ENCODE assay signal across 29 mouse cellular contexts in genomic region chr10:127975503-127975902, GRCm38 (mm10). TPM values are rescaled to one million over a fixed set of nuclear protein-coding genes. Genes with fewer than 3 reads are reported as not detected.
"Had no signal": no experiment of that assay in that cellular context is flagged by ENCODE, and none has a peak within 500 bp of the region (broad histone marks: within the 10 kb centered on the region; RNA-seq: fewer than 3 reads in every experiment).

No protein-coding gene starts in this region.

- H3K27me3 ChIP-seq: liver, embryonic 13.5 days; midbrain, embryonic 13.5 days; neural tube, embryonic 13.5 days had no signal

- H3K36me3 ChIP-seq: liver, embryonic 13.5 days; midbrain, embryonic 13.5 days; neural tube, embryonic 13.5 days had no signal

- H3K9me3 ChIP-seq: liver, embryonic 13.5 days; midbrain, embryonic 13.5 days had no signal

- H3K4me2 ChIP-seq: liver, embryonic 13.5 days; midbrain, embryonic 13.5 days; neural tube, embryonic 13.5 days had no signal

- H3K27ac ChIP-seq: kidney, postnatal 0 days; left cerebral cortex, adult 2 months; liver, embryonic 13.5 days; midbrain, embryonic 13.5 days; neural tube, embryonic 13.5 days had no signal

- H3K9ac ChIP-seq: liver, embryonic 13.5 days; midbrain, embryonic 13.5 days; neural tube, embryonic 13.5 days had no signal

- ATAC-seq: midbrain, embryonic 13.5 days; midbrain, embryonic 16.5 days had no signal

- H3K4me3 ChIP-seq: left cerebral cortex, adult 2 months; liver, embryonic 13.5 days; midbrain, embryonic 13.5 days; myocyte; neural tube, embryonic 13.5 days had no signal

- H3K4me1 ChIP-seq: midbrain, embryonic 13.5 days had no signal

- DNase-seq: kidney, adult 2 months; kidney, postnatal 36 days; layer of hippocampus, postnatal 36 days; liver, embryonic 13.5 days; lung, adult 2 months; lung, postnatal 14 days; lung, postnatal 4 days; thymus, adult 18-20 months; thymus, postnatal 36 days had no signal

RNA-seq across cellular contexts. Expression of gene Hsd17b6, which starts 31.9 kb away (rescaled TPM):
- total RNA-seq: layer of hippocampus, adult 8-10 months; layer of hippocampus, postnatal 10 days; layer of hippocampus, postnatal 36 days; left cerebral cortex, adult 2 months; left cerebral cortex, postnatal 10 days; left cerebral cortex, postnatal 36 days; megakaryocyte progenitor cell, adult 5-6 weeks; monocyte, adult 5-6 weeks; neutrophil, adult 5-6 weeks had no signal
- polyA plus RNA-seq: kidney, adult 2 months; kidney, embryonic 14.5 days; kidney, postnatal 0 days; limb, embryonic 11.5 days; limb, embryonic 14.5 days; liver, embryonic 13.5 days; lung, embryonic 16.5 days; midbrain, embryonic 13.5 days; midbrain, embryonic 16.5 days; myocyte; neural tube, embryonic 13.5 days; spleen, adult 2 months; stomach, embryonic 16.5 days; testis, adult 2 months had no signal
